In the genomic region with DNA sequence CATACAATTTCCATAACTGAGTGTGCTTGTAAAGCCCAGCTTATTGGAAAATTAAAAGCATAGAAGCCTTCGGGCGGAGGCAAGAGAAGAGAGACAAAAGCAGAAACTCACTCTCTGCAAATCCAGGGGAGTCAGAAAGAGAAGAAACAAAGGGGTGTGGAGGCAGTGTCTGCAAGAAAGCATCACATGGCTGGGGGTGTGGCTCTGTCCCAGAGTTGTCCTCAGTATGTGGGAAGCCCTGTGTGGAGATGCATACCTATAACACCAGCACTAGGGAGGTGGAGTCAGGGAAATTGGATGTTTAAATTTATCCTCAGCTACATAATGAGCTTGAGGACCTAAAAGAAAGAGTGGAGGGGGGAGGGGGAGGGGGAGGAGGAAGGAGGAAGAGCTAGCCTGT, we compare ENCODE assay signal across 25 mouse cellular contexts.
DNase-seq lines count a peak whose midpoint lies in the region; ATAC-seq and TF ChIP-seq lines count a peak whose summit lies in the region.
"Had no signal": no experiment of that assay in that cellular context is flagged by ENCODE, and none has a peak within 500 bp of the region (broad histone marks: within the 10 kb centered on the region; RNA-seq: fewer than 3 reads in every experiment).

No protein-coding gene starts in this region.

- H3K9me3 ChIP-seq in kidney, embryonic 16.5 days (ENCODE audit: low read length), result no peaks in the 10 kb centered on the region
- H3K9me3 ChIP-seq in kidney, embryonic 14.5 days (ENCODE audit: control insufficient read depth, low read length), result no peaks in the 10 kb centered on the region
- no peaks in the 10 kb centered on the region for H3K9me3 ChIP-seq in ES-Bruce4 (replicated peaks; ENCODE audit: control insufficient read depth, insufficient read depth, low read length, poor library complexity, severe bottlenecking)
- H3K9me3 ChIP-seq in intestine, embryonic 15.5 days, result no peaks in the 10 kb centered on the region
- H3K9me3 ChIP-seq: G1E had no signal

- DNase-seq in R1 (ENCODE audit: low read depth, low spot score) (peak; percentile 58), ZHBTc4 (ENCODE audit: low read depth, low spot score) (peak; percentile 65)
- no peak for DNase-seq in gastrocnemius, adult 2 months
- DNase-seq in spleen, adult 18-20 months, result no peak
- DNase-seq: adrenal gland, adult 2 months; adrenal gland, adult 8-10 months; adrenal gland, postnatal 10 days; adrenal gland, postnatal 14 days; adrenal gland, postnatal 25 days; adrenal gland, postnatal 36 days; B cell, adult 2 months; cerebellum, adult 11 months; cerebellum, adult 11-12 months; cerebellum, adult 18-20 months; cerebellum, adult 2 months; cerebellum, adult 8-10 months had no signal

- 82% methylated on average over 2 of the region's 2 CpGs for WGBS in kidney, embryonic 16.5 days
- 75% methylated on average over 2 of the region's 2 CpGs for WGBS in kidney, embryonic 14.5 days
- WGBS in intestine, embryonic 15.5 days, result 74% methylated on average over 2 of the region's 2 CpGs

- H3K4me1 ChIP-seq in kidney, embryonic 16.5 days (ENCODE audit: insufficient read depth, low read length), result no peaks in the 10 kb centered on the region
- no peaks in the 10 kb centered on the region for H3K4me1 ChIP-seq in kidney, embryonic 14.5 days (ENCODE audit: control insufficient read depth, insufficient read depth, low read length)
- no peaks in the 10 kb centered on the region for H3K4me1 ChIP-seq in ES-Bruce4 (ENCODE audit: control insufficient read depth, insufficient read depth, low read length)
- H3K4me1 ChIP-seq in intestine, embryonic 15.5 days (replicated peaks), result no peaks in the 10 kb centered on the region

- intact Hi-C loops in gastrocnemius, adult 2 months (cut with DNase I), result no loop called here

- TF ChIP-seq EP300 in ES-Bruce4 (IDR thresholded peaks at IDR 0.05; ENCODE audit: insufficient read depth, low read depth, low read length), result 0 out of 2 replicates have a peak, but pooled peaks have one; percentile 10

- no peaks in the 10 kb centered on the region for H3K27me3 ChIP-seq in kidney, embryonic 16.5 days (ENCODE audit: insufficient read depth, low read length)
- H3K27me3 ChIP-seq in kidney, embryonic 14.5 days (ENCODE audit: control insufficient read depth, insufficient read depth, low read length), result 0 out of 2 replicates have a peak, but pooled peaks cover 3% of the 10 kb centered on the region
- no peaks in the 10 kb centered on the region for H3K27me3 ChIP-seq in ES-Bruce4 (ENCODE audit: control insufficient read depth, insufficient read depth, low read length, poor library complexity, severe bottlenecking)
- H3K27me3 ChIP-seq in intestine, embryonic 15.5 days (replicated peaks), result no peaks in the 10 kb centered on the region
- H3K27me3 ChIP-seq: CH12.LX, Patski had no signal

- H3K4me2 ChIP-seq in kidney, embryonic 16.5 days (replicated peaks; ENCODE audit: low read depth, low read length), result no peak overlapping the region
- no peak overlapping the region for H3K4me2 ChIP-seq in kidney, embryonic 14.5 days (replicated peaks; ENCODE audit: low read depth, low read length)
- no peak overlapping the region for H3K4me2 ChIP-seq in intestine, embryonic 15.5 days (replicated peaks)

- H3K36me3 ChIP-seq in kidney, embryonic 16.5 days (ENCODE audit: insufficient read depth, low read length), result no peaks in the 10 kb centered on the region
- no peaks in the 10 kb centered on the region for H3K36me3 ChIP-seq in kidney, embryonic 14.5 days (ENCODE audit: control insufficient read depth, insufficient read depth, low read length)
- H3K36me3 ChIP-seq in ES-Bruce4 (ENCODE audit: control insufficient read depth, insufficient read depth, low read length, poor library complexity, severe bottlenecking), result no peaks in the 10 kb centered on the region
- H3K36me3 ChIP-seq in intestine, embryonic 15.5 days, result no peaks in the 10 kb centered on the region
- H3K36me3 ChIP-seq: G1E had no signal

- peak; percentile 23; the same call in 1 of the 2 replicates for ATAC-seq in kidney, embryonic 16.5 days (ENCODE audit: low FRiP score, low TSS enrichment)
- no peak for ATAC-seq in kidney, embryonic 14.5 days (ENCODE audit: low FRiP score, low TSS enrichment)
- ATAC-seq in intestine, embryonic 15.5 days, result no peak
- ATAC-seq: activated CD4-positive, CD25-positive, alpha-beta regulatory T cell, adult 4 months; CD4-positive, CD25-positive, alpha-beta regulatory T cell, adult 4 months; Patski had no signal

- H3K9ac ChIP-seq in kidney, embryonic 16.5 days (replicated peaks; ENCODE audit: low read length), result no peak overlapping the region
- H3K9ac ChIP-seq in kidney, embryonic 14.5 days (ENCODE audit: low read depth, low read length), result no peak overlapping the region
- no peak overlapping the region for H3K9ac ChIP-seq in ES-Bruce4 (ENCODE audit: low read depth, poor library complexity, severe bottlenecking)
- no peak overlapping the region for H3K9ac ChIP-seq in intestine, embryonic 15.5 days

- no peak overlapping the region for H3K27ac ChIP-seq in kidney, embryonic 16.5 days (ENCODE audit: low read length)
- no peak overlapping the region for H3K27ac ChIP-seq in kidney, embryonic 14.5 days (ENCODE audit: low read depth, low read length)
- no peak overlapping the region for H3K27ac ChIP-seq in ES-Bruce4 (ENCODE audit: insufficient read depth, low read length)
- H3K27ac ChIP-seq in gastrocnemius, adult 2 months, result no peak overlapping the region
- H3K27ac ChIP-seq in intestine, embryonic 15.5 days, result no peak overlapping the region

- no peak overlapping the region for H3K4me3 ChIP-seq in kidney, embryonic 16.5 days (ENCODE audit: low read length)
- no peak overlapping the region for H3K4me3 ChIP-seq in kidney, embryonic 14.5 days (ENCODE audit: low read length)
- H3K4me3 ChIP-seq in ES-Bruce4 (ENCODE audit: low read depth, low read length), result no peak overlapping the region
- H3K4me3 ChIP-seq in gastrocnemius, adult 2 months, result no peak overlapping the region
- no peak overlapping the region for H3K4me3 ChIP-seq in intestine, embryonic 15.5 days (replicated peaks)

- no peak for TF ChIP-seq POLR2A in ES-Bruce4 (IDR thresholded peaks at IDR 0.05; ENCODE audit: insufficient read depth, low read length)

- no peak for TF ChIP-seq CTCF in ES-Bruce4 (IDR thresholded peaks at IDR 0.05; ENCODE audit: low read depth, low read length)
- no peak for TF ChIP-seq CTCF in gastrocnemius, adult 2 months (IDR thresholded peaks at IDR 0.05)

Comparison
In these comparisons a context has a peak if more than half of its experiments do, and no peak if none do; other contexts are left out.
1. DNase-seq: peak in R1 (single experiment) and ZHBTc4 (single experiment); none in gastrocnemius, adult 2 months (single experiment) and spleen, adult 18-20 months (0 of 2).